Mouse (Mus musculus): Measurements from ENCODE around the gene Ddx46.
"Not testable (repeated sequence)": the region's sequence is repeated elsewhere in the genome, so short reads cannot be mapped to it uniquely, and the experiment has no call there.

Ddx46 gene

GRCm38 (mm10) chr13:55634639-55635127 is at the start of gene Ddx46:
Gene Ddx46 (plus strand): TSS chr13:55635027.
- DNase-seq: peak; percentile 90 to 94

- peak; percentile 25 to 70 for DNase-seq
These were observed 42.8 kb upstream of the Ddx46 start for GRCm38 (mm10) chr13:55591961-55592490.

GRCm38 (mm10) chr13:55592512-55593253 is 42.1 kb upstream of the Ddx46 start:
- peak; percentile 96 to 98 for DNase-seq

- DNase-seq: no peak
These were observed 41.5 kb upstream of the Ddx46 start for GRCm38 (mm10) chr13:55593254-55593747.

GRCm38 (mm10) chr13:55595375-55595774 is 39.5 kb upstream of the Ddx46 start:
- DNase-seq: no peak

- DNase-seq: no peak
These were observed 38.0 kb upstream of the Ddx46 start for GRCm38 (mm10) chr13:55596802-55597201.

GRCm38 (mm10) chr13:55599566-55600540 is 35.0 kb upstream of the Ddx46 start, which contains the start of gene B4galt7:
Gene B4galt7 (plus strand): TSS chr13:55599896.
- DNase-seq: peak; percentile 88 to 93

- DNase-seq: no peak
These were observed 34.2 kb upstream of the Ddx46 start for GRCm38 (mm10) chr13:55600657-55601056.

GRCm38 (mm10) chr13:55601611-55602010 is 33.2 kb upstream of the Ddx46 start:
- peak; percentile 75 to 90 for DNase-seq

GRCm38 (mm10) chr13:55604606-55605005 is 30.2 kb upstream of the Ddx46 start:
- no peak for DNase-seq

- no peak for DNase-seq
These were observed 27.8 kb upstream of the Ddx46 start for GRCm38 (mm10) chr13:55606899-55607623.

GRCm38 (mm10) chr13:55607624-55608006 is 27.2 kb upstream of the Ddx46 start:
- DNase-seq: no peak

GRCm38 (mm10) chr13:55611996-55612395 is 22.8 kb upstream of the Ddx46 start:
- no peak for DNase-seq

- DNase-seq: no peak
These were observed 21.4 kb upstream of the Ddx46 start for GRCm38 (mm10) chr13:55613471-55613870.

GRCm38 (mm10) chr13:55619328-55619727 is 15.5 kb upstream of the Ddx46 start:
- DNase-seq: no peak

- no peak for DNase-seq
These were observed 14.6 kb upstream of the Ddx46 start for GRCm38 (mm10) chr13:55620275-55620674.

- not testable (repeated sequence) for DNase-seq
These were observed 12.6 kb upstream of the Ddx46 start for GRCm38 (mm10) chr13:55622156-55622648.

- DNase-seq: peak; percentile 89 to 92
These were observed 11.9 kb upstream of the Ddx46 start, which contains the start of gene Caml for GRCm38 (mm10) chr13:55622649-55623541. Gene Caml (plus strand): TSS chr13:55623005.

GRCm38 (mm10) chr13:55635146-55635571 is 332 bp downstream of the Ddx46 start:
- DNase-seq: peak in 1 of 2 experiments; percentile 57

GRCm38 (mm10) chr13:55636185-55636983 is 1.6 kb downstream of the Ddx46 start:
- no peak for DNase-seq
